Mouse (Mus musculus) lung, adult 2 months (tissue): ENCODE results near the gene Kank4.

Source experiments
- CTCF ChIP-seq: fragments of 200-500 bp; IDR thresholded peaks from 2 replicates; pipeline ENCODE4 v1.5.1; 2011; ENCODE audit warnings: mild to moderate bottlenecking, low read length, control low read depth; ENCODE audit not compliant: insufficient read depth
- POLR2A ChIP-seq: fragments of 200-500 bp; IDR thresholded peaks from 2 replicates; pipeline ENCODE4 v1.6.1; 2011; ENCODE audit warnings: low read depth, mild to moderate bottlenecking, control low read depth, low read length, borderline replicate concordance; ENCODE audit errors: extremely low read depth

- TF ChIP-seq CTCF (no peak), POLR2A (no peak)
Measured at GRCm38 (mm10) chr4:98717735-98718546, 99.4 kb downstream of the Kank4 start.
